Mouse (Mus musculus): Measurements from ENCODE around the gene Spty2d1. TPM values are rescaled to one million over a fixed set of nuclear protein-coding genes. Genes with fewer than 3 reads are reported as not detected.
"Not testable (repeated sequence)": the region's sequence is repeated elsewhere in the genome, so short reads cannot be mapped to it uniquely, and the experiment has no call there.

Spty2d1 gene
- polyA plus RNA-seq, 1 experiment from 2014 or later = 8.1 TPM

GRCm38 (mm10) chr7:47035426-47035825, 27.2 kb upstream of the Spty2d1 start:
- WGBS = 85% methylated on average over 8 of the region's 8 CpGs
- Histone ChIP-seq H3K27ac (no peak overlapping the region), H3K9ac (no peak overlapping the region), H3K27me3 (replicated peaks) (no peaks in the 10 kb centered on the region), H3K9me3 (no peaks in the 10 kb centered on the region), H3K4me1 (no peaks in the 10 kb centered on the region), H3K36me3 (replicated peaks) (no peaks in the 10 kb centered on the region), H3K4me3 (no peak overlapping the region), H3K4me2 (no peak overlapping the region)
- no peak for ATAC-seq (replicated peaks)

DNA sequence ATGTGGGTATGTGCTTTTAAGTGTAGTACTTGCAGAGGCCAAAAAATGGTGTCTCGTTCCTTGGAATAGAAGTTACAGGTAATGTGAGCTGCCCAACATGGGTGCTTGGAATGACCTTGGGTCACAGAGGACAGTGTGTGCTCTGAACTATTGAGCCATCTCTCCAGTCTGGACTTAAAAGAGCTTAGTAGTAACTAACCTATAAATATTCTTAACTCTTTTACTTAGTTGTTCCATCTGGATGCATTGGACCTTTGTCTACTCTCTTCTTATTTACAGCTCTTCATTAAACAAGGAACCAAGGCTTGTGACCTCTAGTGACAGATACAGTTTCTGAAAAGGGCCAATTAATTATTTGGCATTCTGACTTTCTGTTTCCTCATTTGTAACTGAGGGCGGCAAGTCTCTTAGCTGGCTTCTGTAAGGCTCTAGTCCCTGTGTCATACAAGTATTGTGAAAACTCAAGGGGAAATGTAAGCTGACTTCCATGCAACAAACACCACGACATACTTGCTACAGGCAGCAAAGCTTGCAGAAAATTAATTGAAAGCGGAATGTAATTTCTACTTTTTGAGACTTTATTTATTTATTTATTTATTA, 26.7 kb upstream of the Spty2d1 start:
- Histone ChIP-seq H3K9ac (no peak overlapping the region), H3K27ac (no peak overlapping the region), H3K36me3 (replicated peaks) (no peaks in the 10 kb centered on the region), H3K4me1 (no peaks in the 10 kb centered on the region), H3K9me3 (no peaks in the 10 kb centered on the region), H3K27me3 (replicated peaks) (no peaks in the 10 kb centered on the region), H3K4me3 (no peak overlapping the region), H3K4me2 (no peak overlapping the region)
- WGBS = 91% methylated on average over 4 of the region's 4 CpGs
- no peak for ATAC-seq (replicated peaks)

GRCm38 (mm10) chr7:47031371-47031770, 23.2 kb upstream of the Spty2d1 start:
- no peaks in the 10 kb centered on the region for H3K27me3 ChIP-seq (replicated peaks)

GRCm38 (mm10) chr7:47030517-47031193, 22.4 kb upstream of the Spty2d1 start:
- no peaks in the 10 kb centered on the region for H3K27me3 ChIP-seq (replicated peaks)
- H3K36me3 ChIP-seq (replicated peaks) = no peaks in the 10 kb centered on the region
- no peak for ATAC-seq (replicated peaks)

More at GRCm38 (mm10) chr7:47031371-47031770, 23.2 kb upstream of the Spty2d1 start:
- H3K9ac ChIP-seq = no peak overlapping the region
- no peaks in the 10 kb centered on the region for H3K9me3 ChIP-seq
- no peaks in the 10 kb centered on the region for H3K4me1 ChIP-seq
- 82% methylated on average over 4 of the region's 4 CpGs for WGBS
- no peaks in the 10 kb centered on the region for H3K36me3 ChIP-seq (replicated peaks)
- H3K4me3 ChIP-seq = no peak overlapping the region
- no peak overlapping the region for H3K27ac ChIP-seq
- no peak for ATAC-seq (replicated peaks)
- no peak overlapping the region for H3K4me2 ChIP-seq

GRCm38 (mm10) chr7:47027520-47027919, 19.3 kb upstream of the Spty2d1 start:
- Histone ChIP-seq H3K36me3 (replicated peaks) (no peaks in the 10 kb centered on the region), H3K9ac (no peak overlapping the region), H3K27me3 (replicated peaks) (no peaks in the 10 kb centered on the region; the same call in 1 of the 2 replicates), H3K4me1 (no peaks in the 10 kb centered on the region), H3K4me2 (no peak overlapping the region), H3K4me3 (no peak overlapping the region), H3K9me3 (no peaks in the 10 kb centered on the region), H3K27ac (no peak overlapping the region)
- 89% methylated on average over 1 of the region's 1 CpGs for WGBS
- ATAC-seq (replicated peaks) = no peak

More at GRCm38 (mm10) chr7:47030517-47031193, 22.4 kb upstream of the Spty2d1 start:
- H3K9me3 ChIP-seq = no peaks in the 10 kb centered on the region
- H3K27ac ChIP-seq = no peak overlapping the region
- no peak overlapping the region for H3K4me2 ChIP-seq
- WGBS = 77% methylated on average over 9 of the region's 9 CpGs
- H3K4me1 ChIP-seq = no peaks in the 10 kb centered on the region
- H3K9ac ChIP-seq = no peak overlapping the region
- no peak overlapping the region for H3K4me3 ChIP-seq

DNA sequence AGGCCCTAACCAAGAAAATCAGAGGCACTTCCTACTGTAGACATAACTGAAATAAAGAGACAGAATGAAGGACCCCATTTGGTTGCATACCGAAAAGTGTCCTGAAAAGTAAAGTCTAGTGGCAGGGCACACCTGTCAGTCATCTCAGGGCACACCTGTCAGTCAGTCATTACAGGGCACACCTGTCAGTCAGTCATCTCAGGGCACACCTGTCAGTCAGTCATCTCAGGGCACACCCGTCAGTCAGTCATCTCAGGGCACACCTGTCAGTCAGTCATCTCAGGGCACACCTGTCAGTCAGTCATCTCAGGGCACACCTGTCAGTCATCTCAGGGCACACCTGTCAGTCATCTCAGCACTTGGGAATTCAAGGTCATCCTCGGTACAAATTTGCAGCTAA, 18.7 kb upstream of the Spty2d1 start:
- not testable (repeated sequence) for ATAC-seq (replicated peaks); H3K4me1 ChIP-seq
- WGBS = 90% methylated on average over 3 of the region's 3 CpGs

DNA sequence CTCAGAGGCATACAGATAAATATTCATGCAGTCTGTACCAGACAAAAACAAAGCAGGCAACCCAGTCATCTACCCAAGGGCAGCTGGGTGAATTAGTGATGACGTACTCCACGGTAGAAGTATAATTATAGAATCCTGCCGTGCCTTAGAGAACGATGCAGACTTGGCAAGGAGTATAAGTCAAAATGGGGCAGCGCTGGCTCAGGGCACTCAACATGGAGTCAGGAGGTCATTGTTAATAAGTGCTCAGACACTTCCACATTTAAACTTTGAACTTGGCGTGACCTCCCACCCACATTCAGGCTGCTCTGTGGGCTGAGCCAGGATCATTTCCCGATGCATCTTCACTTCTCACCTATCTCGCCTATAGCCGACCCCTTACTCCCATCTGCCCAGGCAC, 17.2 kb upstream of the Spty2d1 start:
- Histone ChIP-seq H3K4me2 (no peak overlapping the region), H3K27ac (no peak overlapping the region), H3K4me3 (no peak overlapping the region), H3K9ac (no peak overlapping the region), H3K27me3 (replicated peaks) (no peaks in the 10 kb centered on the region; the same call in 1 of the 2 replicates), H3K36me3 (replicated peaks) (no peaks in the 10 kb centered on the region), H3K9me3 (no peaks in the 10 kb centered on the region), H3K4me1 (no peaks in the 10 kb centered on the region)
- ATAC-seq (replicated peaks) = no peak
- WGBS = 66% methylated on average over 9 of the region's 9 CpGs

More for the DNA sequence above, 18.7 kb upstream of the Spty2d1 start:
- not testable (repeated sequence) for H3K36me3 ChIP-seq (replicated peaks); H3K9me3 ChIP-seq; H3K27me3 ChIP-seq (replicated peaks); H3K9ac ChIP-seq; H3K27ac ChIP-seq; H3K4me2 ChIP-seq; H3K4me3 ChIP-seq

DNA sequence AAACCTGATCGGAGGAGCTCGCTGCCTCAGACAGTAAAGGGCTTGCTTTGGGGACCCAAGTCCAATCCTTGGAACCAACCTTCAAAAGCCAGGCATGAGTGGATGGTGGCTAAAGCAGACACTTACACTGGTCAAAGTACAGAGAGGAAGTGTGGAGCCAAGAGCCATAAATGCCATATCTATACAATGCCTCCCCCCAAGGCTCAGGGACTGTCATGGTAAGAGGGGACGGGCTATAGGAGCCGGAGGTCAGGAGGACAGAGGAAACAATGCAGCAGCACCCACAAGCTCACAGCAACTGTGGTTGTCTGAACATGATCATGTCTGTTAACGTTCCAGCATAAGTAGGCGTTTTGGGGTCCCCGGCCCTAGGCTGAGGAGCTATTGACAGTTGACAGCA, 16.2 kb upstream of the Spty2d1 start:
- no peak for ATAC-seq (replicated peaks)
- H3K4me3 ChIP-seq = no peak overlapping the region
- no peak overlapping the region for H3K9ac ChIP-seq
- H3K36me3 ChIP-seq (replicated peaks) = no peaks in the 10 kb centered on the region
- H3K4me1 ChIP-seq = no peaks in the 10 kb centered on the region
- H3K27me3 ChIP-seq (replicated peaks) = no peaks in the 10 kb centered on the region; the same call in 1 of the 2 replicates
- no peaks in the 10 kb centered on the region for H3K9me3 ChIP-seq
- H3K27ac ChIP-seq = no peak overlapping the region
- no peak overlapping the region for H3K4me2 ChIP-seq
- 89% methylated on average over 7 of the region's 7 CpGs for WGBS

GRCm38 (mm10) chr7:47023530-47023929, 15.3 kb upstream of the Spty2d1 start:
- Histone ChIP-seq H3K4me3 (no peak overlapping the region), H3K9ac (no peak overlapping the region), H3K4me1 (no peaks in the 10 kb centered on the region), H3K27ac (no peak overlapping the region), H3K4me2 (no peak overlapping the region), H3K27me3 (replicated peaks) (no peaks in the 10 kb centered on the region; the same call in 1 of the 2 replicates), H3K9me3 (no peaks in the 10 kb centered on the region), H3K36me3 (replicated peaks) (no peaks in the 10 kb centered on the region)
- 11% methylated on average over 6 of the region's 6 CpGs for WGBS
- ATAC-seq (replicated peaks) = peak; percentile 60; the same call in 1 of the 2 replicates

- no peaks in the 10 kb centered on the region for H3K4me1 ChIP-seq
- no peaks in the 10 kb centered on the region for H3K36me3 ChIP-seq (replicated peaks)
- no peak overlapping the region for H3K9ac ChIP-seq
- H3K4me2 ChIP-seq = no peak overlapping the region
- H3K27me3 ChIP-seq (replicated peaks) = no peaks in the 10 kb centered on the region; the same call in 1 of the 2 replicates
- ATAC-seq (replicated peaks) = no peak
- H3K9me3 ChIP-seq = no peaks in the 10 kb centered on the region
- H3K27ac ChIP-seq = no peak overlapping the region
- 79% methylated on average over 8 of the region's 8 CpGs for WGBS
- no peak overlapping the region for H3K4me3 ChIP-seq
Measured at GRCm38 (mm10) chr7:47022482-47022881, 14.3 kb upstream of the Spty2d1 start.

DNA sequence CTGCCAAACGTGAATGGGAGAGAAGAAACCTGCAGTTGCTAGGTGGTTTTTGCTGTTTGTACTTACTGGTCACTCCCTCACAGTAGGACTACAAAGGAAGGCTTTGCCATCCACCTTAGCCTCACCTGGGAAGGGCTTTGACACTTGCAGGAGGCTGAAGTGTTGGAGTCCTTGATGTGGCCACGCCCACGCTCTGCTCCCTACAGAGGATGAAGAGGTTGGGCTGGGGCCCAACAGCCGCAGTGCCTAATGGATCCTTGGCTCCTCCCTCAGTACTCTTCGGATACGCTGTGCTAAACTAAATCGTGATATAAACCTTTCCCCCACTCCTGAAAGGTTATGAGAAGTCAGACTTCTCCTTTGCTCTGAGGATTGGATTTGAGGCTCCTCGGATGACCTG, 12.7 kb upstream of the Spty2d1 start:
- no peak overlapping the region for H3K9ac ChIP-seq
- H3K27ac ChIP-seq = no peak overlapping the region
- no peaks in the 10 kb centered on the region; the same call in 1 of the 2 replicates for H3K27me3 ChIP-seq (replicated peaks)
- no peak overlapping the region for H3K4me3 ChIP-seq
- WGBS = 19% methylated on average over 8 of the region's 8 CpGs
- H3K36me3 ChIP-seq (replicated peaks) = no peaks in the 10 kb centered on the region
- H3K9me3 ChIP-seq = no peaks in the 10 kb centered on the region
- no peak overlapping the region for H3K4me2 ChIP-seq
- no peak for ATAC-seq (replicated peaks)
- no peaks in the 10 kb centered on the region for H3K4me1 ChIP-seq

GRCm38 (mm10) chr7:47019641-47020040, 11.4 kb upstream of the Spty2d1 start:
- Histone ChIP-seq H3K4me3 (no peak overlapping the region), H3K9ac (no peak overlapping the region), H3K4me2 (no peak overlapping the region), H3K36me3 (replicated peaks) (no peaks in the 10 kb centered on the region), H3K27me3 (replicated peaks) (no peaks in the 10 kb centered on the region; the same call in 1 of the 2 replicates), H3K27ac (no peak overlapping the region), H3K4me1 (peaks cover 7% of the 10 kb centered on the region), H3K9me3 (no peaks in the 10 kb centered on the region)
- ATAC-seq (replicated peaks) = no peak
- WGBS = 53% methylated on average over 5 of the region's 5 CpGs

GRCm38 (mm10) chr7:47017146-47017545, 8.9 kb upstream of the Spty2d1 start:
- Histone ChIP-seq H3K27ac (no peak overlapping the region), H3K9me3 (no peaks in the 10 kb centered on the region), H3K9ac (no peak overlapping the region), H3K27me3 (replicated peaks) (no peaks in the 10 kb centered on the region), H3K4me1 (peaks cover 7% of the 10 kb centered on the region), H3K36me3 (replicated peaks) (no peaks in the 10 kb centered on the region), H3K4me2 (no peak overlapping the region), H3K4me3 (no peak overlapping the region)
- ATAC-seq (replicated peaks) = no peak
- 81% methylated on average over 7 of the region's 7 CpGs for WGBS
